Mouse (Mus musculus): ENCODE measurements around the gene Alkbh5.

Alkbh5 gene

DNA sequence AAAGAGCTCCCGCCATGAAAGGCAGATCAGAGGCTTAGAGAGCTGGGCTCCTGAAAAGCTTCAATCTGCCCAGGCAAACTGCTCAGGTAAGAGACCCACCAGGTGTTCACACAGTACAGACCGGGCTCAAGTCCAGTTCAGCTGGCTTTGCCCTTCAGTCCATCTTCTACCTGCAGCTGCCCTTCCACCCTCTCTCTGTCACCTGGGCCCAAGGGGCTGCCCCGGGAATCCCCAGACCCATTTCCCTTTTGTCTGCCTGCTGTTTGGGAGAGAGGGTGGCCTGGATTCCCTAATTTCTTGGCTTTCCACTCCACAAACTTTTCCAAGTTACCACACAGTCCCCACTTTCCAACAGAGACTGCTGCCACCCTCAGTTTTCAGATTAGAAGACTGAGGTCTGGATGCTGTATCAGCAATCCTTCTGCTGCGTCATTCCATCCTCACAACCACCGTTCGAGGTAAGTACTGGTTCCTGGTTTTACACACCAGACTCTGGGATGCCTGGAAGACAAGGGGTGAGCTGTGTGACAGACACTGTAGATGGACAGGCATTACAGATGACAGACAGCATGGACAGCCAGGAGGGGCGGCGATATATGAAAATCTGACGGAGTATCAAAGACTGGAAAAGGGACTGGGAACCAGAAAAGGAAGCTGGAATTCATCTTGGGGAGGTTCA, at the start of gene Alkbh5:
Gene Alkbh5 (plus strand): TSS at position 202 of the 679 bp plus-strand sequence.
- DNase-seq (ENCODE audit: low spot score): no peak

DNA sequence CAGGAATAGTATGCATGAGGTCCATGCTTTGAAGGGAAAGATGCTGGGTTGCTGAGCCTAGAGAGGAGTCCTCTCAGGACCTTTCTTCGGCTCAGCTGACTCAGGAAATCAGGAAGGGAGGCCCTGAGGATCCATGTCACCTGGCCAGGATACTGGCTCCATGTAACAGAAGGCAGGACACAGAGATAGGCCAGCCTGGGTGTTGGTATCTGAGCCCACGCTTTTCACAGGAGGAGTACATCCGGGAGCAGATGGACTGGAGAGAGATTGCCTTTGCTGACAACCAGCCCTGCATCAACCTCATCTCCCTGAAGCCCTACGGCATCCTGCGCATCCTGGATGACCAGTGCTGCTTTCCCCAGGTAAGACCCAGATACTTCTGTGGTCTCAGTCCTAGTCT, 43.5 kb upstream of the Alkbh5 start:
- DNase-seq (ENCODE audit: low spot score): no peak

DNA sequence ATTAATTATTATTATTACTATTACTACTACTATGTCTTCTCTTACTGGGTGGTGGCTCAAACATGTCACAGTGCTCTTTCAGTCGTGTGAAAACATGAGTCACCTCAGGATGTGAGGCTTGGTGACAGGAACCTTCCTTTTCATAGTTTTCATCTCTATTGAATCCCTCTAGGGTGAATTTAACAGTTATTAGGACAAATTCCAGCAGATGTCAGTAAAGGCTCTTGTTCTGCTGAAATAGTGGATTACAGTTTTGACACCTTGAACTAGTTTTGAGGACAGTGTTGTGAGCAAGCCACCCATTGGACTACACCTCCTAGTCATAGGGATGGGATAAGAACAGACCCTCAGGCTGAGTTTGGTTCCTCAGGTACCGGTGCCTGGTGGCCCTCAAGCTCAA, 40.5 kb upstream of the Alkbh5 start:
- DNase-seq (ENCODE audit: low spot score): no peak

DNA sequence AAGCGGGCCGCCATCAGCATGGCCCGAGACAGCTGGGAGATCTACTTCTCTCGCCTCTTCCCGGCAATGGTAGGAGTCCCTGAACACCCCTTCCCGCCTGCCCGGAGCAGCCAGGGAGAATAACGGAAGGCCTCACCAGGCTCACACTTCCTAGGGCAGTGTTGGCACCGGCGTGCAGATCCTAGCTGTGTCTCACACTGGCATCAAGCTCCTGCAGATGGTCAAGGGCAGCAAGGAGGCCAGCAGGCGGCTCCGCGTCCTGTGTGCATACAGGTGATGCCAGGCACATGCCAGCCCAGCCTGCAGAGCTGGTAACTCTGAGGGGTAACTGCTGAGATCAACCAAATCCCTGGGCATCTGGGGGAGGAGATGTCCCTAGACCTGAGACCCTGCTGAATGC, 28.9 kb upstream of the Alkbh5 start:
- DNase-seq (ENCODE audit: low spot score): no peak

DNA sequence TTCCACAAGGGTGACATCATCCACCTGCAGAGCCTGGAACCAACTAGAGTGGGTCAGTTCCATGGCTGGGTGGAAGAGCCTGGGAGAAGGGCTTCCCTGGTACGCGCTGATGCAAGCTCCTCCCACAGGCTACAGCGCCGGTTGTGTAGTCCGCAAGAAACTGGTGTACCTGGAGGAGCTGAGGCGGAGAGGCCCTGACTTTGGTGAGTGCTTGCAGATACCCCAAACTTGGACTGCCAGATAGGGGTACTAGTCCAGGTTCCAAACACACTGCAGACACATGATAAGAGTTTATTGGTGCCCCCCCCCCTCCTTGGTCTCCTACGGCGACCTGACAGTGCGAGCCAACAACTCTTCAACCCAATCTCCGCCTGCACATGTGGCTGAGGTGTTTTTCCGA, 27.2 kb upstream of the Alkbh5 start:
- peak; percentile 39 for DNase-seq (ENCODE audit: low spot score)

DNA sequence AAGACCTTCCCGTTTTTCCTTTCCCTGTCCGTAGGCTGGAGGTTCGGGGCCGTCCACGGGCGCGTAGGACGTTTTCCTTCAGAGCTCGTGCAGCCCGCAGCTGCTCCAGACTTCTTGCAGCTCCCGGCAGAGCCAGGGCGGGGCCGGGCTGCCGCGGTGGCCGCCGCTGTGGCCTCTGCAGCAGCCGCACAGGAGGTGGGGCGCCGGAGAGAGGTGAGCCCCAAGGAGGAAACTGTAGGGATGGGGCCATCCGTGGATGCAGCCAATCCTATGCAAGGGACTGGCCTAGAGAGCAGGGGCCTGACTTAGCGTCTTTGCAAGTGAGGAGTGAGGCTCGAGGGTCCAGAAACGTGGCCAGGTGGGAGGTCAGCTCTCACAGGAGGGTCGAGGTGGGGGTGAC, 26.7 kb upstream of the Alkbh5 start:
- peak; percentile 50 for DNase-seq (ENCODE audit: low spot score)

DNA sequence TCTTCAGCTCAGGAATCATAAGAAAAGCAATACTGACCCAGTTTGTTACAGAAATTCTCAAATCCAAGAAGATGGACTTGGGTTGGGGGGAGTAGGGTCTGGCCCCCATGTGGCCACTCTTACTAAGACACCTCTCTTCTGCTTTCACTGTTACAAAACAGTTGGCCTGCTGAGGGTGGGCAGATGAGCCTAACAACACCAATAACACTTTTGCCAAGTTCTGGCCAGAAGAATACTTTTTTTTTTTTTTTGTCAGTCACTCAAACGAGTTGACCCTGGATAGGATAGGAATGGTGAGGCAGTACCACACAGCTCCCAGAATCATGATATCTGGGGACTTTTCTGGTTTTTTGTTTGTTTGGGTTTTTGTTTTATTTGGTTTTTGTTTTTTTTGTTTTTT, 24.3 kb upstream of the Alkbh5 start:
- no peak for DNase-seq (ENCODE audit: low spot score)

DNA sequence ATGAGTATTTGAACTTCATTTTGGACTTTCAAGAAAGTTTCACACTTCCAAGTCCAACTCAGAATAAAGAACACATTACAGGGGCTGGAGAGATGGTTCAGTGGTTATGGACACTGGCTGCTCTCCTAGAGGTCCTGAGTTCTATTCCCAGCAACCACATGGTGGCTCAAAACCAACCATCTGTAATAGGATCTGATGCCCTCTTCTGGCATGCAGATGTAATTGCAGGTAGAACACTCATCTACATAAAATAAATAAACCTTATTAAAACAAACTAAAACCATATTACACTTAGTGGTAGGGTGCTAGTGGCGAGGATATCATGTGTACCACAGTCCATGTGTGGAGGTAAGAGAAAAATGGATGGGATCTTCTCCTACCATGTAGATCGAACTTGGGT, 23.7 kb upstream of the Alkbh5 start:
- DNase-seq (ENCODE audit: low spot score): no peak

DNA sequence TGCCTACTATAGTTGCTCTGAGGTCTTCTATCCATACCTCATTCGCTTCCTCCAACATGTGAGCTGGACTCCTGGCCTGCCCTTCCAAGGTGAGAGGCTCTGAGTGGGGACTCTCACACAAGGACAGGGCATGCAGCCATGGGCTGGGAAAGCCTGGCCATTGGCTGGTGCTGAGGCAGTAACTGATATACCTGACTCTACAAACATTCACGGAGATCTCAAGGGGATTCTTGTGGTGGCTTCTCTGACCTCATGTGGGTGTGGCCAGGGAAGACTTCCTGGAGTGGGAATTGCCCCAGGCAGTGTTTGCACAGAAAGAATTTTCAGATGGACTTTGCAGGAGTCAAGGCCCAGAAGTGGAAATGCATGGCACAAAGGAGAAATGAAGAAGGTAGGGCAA, 21.2 kb upstream of the Alkbh5 start:
- no peak for DNase-seq (ENCODE audit: low spot score)

DNA sequence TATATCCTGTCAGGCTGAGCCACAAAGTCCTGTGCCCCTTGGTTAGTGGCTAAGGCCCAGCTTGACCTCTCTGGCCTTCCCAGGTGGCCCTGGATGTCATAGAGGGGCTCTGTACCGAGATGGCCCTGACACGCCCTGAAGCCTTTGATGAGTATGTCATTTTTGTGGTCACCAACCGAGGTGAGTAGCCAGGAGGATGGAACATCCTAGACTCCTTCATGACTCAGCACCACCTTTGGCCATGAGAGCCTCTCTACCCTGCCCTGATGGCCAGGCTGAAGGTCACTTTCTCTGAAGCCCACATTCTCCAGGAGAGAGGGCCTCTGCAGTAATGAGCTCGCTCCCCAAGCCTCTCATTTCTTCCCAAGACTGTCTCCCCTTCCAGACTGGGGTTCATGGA, 17.9 kb upstream of the Alkbh5 start:
- DNase-seq (ENCODE audit: low spot score): no peak

DNA sequence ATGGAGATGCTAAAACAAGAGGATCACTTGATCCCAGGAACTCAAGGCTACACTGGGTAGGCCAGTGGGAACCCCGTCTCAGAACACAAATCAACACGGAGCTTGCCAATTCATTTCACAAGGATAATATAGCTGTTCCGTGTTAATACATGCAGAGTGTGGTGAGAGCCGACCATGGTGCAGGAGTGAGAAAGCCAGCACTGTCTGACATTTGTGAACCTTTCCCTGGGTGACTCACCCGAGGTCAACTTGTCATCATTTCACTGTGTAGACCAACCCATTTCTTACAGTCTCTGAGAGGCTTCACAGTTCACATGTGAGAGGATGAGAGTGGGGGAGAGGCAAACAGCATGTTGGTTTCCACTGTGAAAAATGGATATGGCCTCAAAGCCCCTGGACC, 14.2 kb upstream of the Alkbh5 start:
- DNase-seq (ENCODE audit: low spot score): no peak

DNA sequence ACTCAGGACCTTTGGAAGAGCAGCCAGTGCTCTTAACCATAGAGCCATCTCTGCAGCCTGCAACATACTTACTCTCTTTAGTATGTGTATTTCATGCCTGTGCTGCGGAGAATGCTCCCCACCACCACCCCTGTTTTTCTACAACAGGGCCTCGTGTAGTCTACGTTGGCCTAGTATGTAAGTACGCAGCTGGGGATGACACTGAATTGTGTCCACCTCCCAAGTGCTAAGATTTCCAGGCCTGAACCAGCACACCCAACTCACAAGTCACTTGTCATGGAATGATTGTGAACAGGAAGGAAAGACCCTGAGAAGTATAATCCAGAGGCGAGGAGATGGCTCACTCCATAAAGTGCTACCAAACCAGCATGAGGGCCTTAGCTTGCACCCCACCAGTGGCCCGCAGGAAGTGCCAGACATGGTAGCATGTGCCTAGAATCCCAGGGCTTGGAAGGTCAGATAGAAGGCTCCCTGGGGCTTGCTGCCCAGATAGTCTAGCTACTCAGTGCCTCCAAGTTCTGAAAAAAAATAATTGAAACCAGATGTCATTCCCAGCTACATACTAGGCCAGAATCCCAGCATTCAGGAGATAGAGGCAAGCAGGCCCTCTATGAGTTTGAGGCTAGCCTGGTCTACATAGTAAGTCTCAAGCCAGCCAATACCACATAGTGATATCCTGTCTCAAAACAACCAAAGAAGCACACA, 13.4 kb upstream of the Alkbh5 start:
- no peak for DNase-seq (ENCODE audit: low spot score)

DNA sequence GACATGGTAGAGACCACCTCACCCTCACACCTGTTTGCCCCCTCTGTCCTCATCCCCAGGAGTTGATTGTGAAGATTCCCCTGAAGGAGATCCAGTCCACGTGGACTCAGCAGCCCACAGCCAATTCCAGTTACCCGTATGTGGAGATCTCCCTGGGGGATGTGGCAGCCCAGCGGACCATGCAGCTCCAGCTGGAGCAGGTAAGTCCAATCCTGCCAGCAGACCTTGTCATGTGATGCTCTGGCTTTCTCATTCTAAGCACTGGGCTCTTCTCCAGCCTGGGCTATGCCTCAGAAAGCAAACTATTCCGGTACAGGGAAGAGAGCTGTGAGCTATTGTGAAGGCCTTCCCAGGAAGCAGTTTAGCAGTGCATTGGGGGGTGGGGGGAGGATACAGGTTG, 9.7 kb upstream of the Alkbh5 start:
- no peak for DNase-seq (ENCODE audit: low spot score)

DNA sequence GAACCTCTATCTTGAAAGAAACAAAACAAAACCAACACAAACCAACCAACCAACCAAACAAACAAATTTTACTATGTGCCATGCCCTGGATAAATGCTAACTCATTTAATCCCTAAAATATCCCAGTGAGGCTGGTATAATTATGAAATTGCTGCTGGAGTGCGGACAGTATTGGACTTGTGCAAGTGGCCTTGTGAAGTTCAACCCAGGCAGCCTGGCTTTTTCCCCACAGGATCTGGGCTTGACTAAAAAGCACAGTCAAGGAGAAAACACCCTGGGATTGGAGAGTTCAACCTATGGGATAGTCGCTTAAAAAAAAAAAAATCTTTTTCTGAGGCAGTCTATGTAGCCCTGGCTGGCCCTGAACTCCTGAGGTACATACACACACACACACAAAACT, 505 bp upstream of the Alkbh5 start:
- no peak for DNase-seq (ENCODE audit: low spot score)

DNA sequence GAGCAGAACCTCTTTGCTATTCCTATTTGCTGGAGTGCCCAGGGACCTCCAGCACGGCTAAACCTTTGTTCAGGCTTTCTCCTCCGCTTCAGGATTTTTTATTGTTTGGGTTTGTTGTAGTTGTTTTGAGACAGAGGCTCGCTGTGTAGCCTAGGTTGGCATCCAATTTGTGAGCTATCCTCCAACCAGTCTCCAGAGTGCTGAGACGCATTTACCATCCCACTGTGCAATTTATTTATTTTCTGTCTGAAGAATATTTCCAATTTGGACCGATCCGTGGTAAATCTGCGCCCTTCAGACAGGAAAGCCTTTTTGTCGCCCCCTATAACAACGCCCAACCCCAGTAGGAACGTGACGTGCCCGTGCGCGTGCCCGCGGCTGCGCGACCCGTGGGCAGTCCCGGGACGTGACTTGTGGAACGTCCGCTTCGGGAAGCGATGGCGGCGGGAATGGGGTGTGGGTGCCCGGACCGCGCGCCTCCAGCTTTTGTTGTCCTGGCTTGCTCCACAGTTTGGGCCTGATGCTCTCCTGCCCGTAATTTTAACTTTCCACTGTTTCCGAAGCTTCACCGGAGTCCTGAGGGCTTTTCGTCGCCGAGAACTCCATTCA, 782 bp downstream of the Alkbh5 start:
- peak; percentile 96 for DNase-seq (ENCODE audit: low spot score)

DNA sequence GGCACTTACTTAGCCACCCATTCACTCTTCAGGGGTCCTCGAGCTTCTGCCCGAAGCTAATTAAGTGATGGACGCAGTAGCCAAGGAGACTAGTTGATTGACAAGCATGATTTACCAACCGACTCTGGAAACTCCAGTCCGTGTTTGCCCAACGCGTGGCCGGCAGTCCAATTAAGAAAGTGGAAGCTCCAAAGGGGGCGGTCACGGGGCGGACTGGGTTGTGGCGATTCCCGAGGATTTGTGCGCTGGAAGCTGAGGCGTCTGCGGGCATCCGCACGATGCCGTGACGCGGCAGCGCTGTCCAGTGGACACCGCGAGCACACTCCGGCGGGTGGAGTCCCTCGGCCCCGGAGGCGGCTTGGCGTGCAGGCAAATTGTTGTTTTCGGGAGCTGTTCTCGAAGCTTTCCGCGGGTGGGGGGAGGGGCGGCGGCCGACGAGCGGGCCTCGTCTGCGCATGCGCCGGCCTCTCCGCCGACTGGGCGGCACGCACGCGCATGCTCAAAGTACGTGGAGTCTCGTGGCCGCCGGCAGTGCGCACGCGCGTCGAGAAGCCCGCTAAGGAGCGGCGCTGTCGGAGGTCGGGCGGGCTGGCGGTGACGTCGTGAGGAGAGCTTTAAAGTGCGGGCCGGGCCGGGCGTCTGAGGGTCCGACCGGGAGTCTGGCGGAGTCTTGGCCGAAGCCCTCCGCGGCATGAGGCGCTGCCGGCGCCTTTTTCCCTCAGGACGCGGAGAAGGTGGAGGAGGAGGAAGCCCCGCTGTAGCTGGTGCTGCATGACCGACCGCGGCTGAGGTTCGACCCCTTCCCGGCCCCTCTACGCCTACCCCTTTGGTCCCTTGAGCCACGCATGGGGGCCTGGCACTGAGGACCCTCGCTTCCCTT, 1.5 kb downstream of the Alkbh5 start:
- DNase-seq (ENCODE audit: low spot score): peak; percentile 96

DNA sequence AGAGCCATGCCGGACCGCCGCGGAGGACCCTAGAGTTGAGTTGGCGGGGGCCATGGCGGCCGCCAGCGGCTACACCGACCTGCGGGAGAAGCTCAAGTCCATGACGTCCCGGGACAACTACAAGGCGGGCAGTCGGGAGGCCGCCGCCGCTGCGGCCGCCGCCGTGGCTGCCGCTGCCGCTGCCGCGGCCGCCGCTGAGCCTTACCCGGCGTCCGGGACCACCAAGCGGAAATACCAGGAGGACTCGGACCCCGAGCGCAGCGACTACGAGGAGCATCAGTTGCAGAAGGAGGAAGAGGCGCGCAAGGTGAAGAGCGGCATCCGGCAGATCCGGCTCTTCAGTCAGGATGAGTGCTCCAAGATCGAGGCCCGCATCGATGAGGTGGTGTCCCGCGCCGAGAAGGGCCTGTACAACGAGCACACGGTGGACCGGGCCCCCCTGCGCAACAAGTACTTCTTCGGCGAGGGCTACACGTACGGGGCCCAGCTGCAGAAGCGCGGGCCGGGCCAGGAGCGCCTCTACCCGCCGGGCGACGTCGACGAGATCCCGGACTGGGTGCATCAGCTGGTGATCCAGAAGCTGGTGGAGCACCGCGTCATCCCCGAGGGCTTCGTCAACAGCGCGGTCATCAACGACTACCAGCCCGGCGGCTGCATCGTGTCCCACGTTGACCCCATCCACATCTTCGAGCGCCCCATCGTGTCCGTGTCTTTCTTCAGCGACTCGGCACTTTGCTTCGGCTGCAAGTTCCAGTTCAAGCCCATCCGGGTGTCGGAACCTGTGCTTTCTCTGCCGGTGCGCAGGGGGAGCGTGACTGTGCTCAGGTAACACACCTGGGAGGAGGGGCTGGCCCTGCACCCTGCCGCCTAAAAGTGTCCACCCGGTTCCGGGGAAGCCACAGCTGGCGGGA, 2.4 kb downstream of the Alkbh5 start:
- peak; percentile 65 for DNase-seq (ENCODE audit: low spot score)

DNA sequence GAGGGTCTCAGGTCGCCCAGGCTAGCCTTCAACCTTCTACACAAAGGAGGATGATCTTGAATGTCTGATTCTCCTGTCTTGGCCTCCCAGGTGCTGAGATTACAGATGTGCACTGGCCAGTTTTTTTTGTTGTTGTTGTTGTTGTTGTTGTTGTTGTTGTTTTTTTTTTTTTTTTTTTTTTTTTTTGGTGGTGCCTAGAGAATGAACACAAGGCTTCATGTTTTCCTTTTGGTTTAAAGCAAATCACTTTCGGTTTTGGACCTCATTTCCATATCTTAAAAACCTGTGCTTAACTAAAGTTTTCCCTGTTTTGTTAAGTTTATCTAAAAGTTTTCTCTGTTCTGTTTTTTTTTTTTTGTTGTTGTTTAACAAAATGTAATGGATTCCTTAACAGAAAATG, 3.4 kb downstream of the Alkbh5 start:
- DNase-seq (ENCODE audit: low spot score): no peak

DNA sequence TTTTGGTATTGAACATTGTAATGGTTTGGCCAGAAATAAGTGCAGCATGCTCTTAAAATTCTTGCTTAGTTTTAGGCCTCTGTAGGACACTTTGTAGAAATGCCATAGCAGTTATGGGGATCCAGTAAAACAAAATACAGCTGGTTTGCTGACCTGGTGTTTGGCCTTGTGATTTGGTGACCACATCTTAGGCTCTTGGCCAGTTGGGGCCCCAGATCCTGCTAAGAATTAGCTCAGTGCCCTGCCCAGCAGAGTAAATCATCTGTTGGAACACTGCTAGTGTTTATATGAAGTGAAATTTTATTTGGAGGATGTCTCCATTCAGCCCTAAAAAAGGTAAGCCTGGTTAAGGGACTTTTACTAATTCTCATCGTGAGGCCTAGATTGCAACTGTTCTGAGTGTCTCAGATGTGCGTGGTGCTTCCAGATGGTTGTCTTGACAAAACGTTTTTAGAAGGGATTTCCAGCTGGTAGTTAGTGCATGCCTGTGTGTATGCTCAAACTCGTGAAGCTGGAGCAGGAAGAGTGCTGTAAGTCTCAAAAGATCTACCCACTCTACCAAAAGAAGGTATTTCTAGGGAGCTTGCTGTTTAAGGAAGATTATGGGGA, 3.9 kb downstream of the Alkbh5 start:
- no peak for DNase-seq (ENCODE audit: low spot score)

DNA sequence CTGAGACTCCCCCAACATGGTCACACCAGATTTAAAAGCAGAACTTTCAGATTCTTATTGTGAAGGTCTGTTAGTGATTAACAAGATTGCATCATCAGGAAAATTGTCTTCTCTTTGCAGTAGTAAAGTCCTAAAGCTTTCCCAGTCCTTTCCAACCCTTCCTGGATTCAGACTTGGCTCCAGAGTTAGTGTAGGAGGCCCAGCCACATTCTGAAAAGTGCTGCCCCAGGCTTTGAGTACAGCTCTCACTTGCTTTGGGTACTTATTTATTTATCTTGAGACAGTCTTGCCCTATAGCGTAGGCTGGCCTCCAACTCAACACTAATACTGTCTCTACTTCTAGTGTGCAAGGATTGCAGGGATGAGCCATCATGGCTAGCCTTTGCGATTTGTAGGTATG, 4.6 kb downstream of the Alkbh5 start:
- DNase-seq (ENCODE audit: low spot score): peak; percentile 28

DNA sequence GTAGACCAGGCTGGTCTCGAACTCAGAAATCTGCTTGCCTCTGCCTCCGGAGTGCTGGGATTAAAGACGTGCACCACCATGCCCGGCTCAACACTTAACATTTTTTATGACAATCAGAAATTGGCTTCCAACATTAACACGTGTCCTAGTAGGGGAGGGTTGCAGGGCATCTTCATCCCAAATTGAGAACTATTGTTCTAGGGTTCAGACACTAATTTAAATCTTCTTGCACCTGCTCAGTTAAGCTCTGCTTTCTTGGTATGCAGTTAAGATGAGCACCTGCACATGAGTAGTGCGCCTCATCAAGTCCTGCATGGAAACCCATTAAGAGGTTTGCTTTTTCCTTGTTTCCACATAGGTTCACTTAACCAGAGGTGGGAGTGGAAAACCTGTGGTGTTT, 5.7 kb downstream of the Alkbh5 start:
- peak; percentile 26 for DNase-seq (ENCODE audit: low spot score)

Measured in testis, postnatal 10 days (tissue).